Mouse (Mus musculus) CH12.LX (cell line): Measurements from ENCODE around the gene Copa.

Experiments used
- CHD2 ChIP-seq: IDR thresholded peaks from 2 replicates; pipeline ENCODE4 v1.6.1; 2011; ENCODE audit warnings: low read length, improper control_type of control experiment
- CTCF ChIP-seq, 2 experiments: IDR thresholded peaks in 1 of 2; conservative IDR thresholded peaks in 1 of 2; 2 replicates each; pipeline ENCODE4 v1.5.1; 2011 to 2012; ENCODE audit warnings: low read depth in 2 of 2, low read length in 2 of 2, improper control_type of control experiment in 1 of 2, inconsistent platforms in 1 of 2, mild to moderate bottlenecking in 1 of 2, moderate library complexity in 1 of 2
- MYC ChIP-seq: IDR thresholded peaks from 2 replicates; pipeline ENCODE4 v1.6.1; 2011; ENCODE audit warnings: low read depth, mild to moderate bottlenecking, improper control_type of control experiment, low read length
- POLR2A ChIP-seq: IDR thresholded peaks from 2 replicates; pipeline ENCODE4 v1.6.1; 2011; ENCODE audit warnings: low read depth, mild to moderate bottlenecking, improper control_type of control experiment, low read length
- TBP ChIP-seq: conservative IDR thresholded peaks from 2 replicates; pipeline ENCODE4 v1.6.1; 2011; ENCODE audit warnings: low read depth, low read length, improper control_type of control experiment

DNA sequence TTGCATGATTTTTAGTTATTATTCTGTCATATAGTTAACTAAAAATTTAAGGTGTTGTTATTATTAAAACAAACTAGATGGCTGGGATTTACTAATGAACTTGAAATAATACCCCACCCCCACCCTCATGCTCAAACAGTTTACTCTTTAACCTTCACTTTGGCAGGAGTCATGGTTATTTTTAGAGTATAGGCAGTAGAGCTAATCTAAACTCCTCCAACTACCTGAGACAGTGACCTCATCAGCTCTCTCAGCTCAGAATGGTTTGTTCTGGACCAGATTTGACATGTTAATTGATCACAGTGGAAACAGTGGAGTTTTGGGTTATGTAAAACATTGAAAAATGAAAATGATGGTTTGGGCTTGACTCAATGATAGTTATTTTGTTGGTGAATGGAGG, 78.2 kb downstream of the Copa start:
- TF ChIP-seq MYC (no peak), POLR2A (no peak), CHD2 (no peak), TBP (no peak), CTCF (conservative IDR thresholded peaks at IDR 0.05 in 1 of 2, IDR thresholded peaks at IDR 0.05 in 1 of 2; ENCODE audit: low read depth in 2 of 2, low read length in 2 of 2) (no peak)
